Mouse (Mus musculus) yolk sac, embryonic 10.5 days (tissue): ENCODE results near the gene Dtx3.
A peak's percentile ranks its signal among the peaks of the same experiment; 100 is the strongest.

Experiments used
- DNase-seq: peaks from one replicate; pipeline ENCODE4 v3.0.0-alpha.2; 2017; ENCODE audit warnings: low spot score

Dtx3 gene

DNA sequence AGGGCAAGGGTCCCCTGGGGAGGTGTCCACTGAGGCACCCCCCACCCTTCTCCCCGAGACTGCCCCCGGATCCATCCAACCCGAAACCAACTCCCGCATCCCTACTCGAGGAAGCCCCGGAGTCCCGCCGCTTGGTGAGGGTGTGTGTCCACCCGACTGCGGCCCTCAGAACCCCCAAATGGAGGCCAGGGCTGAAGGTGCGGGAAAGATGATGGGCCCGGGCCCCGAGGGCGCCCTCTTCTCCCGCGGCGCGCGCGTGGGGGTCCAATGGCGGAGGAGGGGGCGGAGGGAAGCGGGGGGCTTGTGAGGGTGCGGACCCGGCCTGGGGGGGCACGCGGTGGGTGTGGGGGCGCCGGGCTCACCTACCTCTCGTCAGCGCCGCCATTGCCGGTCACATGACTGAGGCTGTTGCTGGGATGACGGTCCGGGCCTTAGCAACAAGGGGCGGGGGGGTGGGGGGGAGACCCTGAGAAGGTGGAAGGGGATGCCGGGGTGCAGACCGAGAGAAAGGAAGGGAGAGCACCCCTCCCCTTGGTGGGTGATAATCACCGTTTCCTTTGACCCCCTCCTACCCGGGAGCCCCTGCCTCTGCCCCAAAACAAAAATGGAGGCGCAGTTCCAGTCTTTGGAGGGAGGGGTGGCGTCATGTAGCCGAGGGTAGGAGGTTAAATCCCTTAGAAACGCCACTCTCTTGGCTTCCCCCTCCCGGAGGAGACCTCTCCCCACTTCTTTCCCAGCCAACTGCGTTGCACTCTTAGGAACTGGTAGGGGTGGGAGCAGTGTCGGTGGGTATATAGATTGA, at the start of gene Dtx3:
Gene Dtx3, minus strand, starts transcription at position 401 of the 802 bp plus-strand sequence.
- DNase-seq, result peak; percentile 66

DNA sequence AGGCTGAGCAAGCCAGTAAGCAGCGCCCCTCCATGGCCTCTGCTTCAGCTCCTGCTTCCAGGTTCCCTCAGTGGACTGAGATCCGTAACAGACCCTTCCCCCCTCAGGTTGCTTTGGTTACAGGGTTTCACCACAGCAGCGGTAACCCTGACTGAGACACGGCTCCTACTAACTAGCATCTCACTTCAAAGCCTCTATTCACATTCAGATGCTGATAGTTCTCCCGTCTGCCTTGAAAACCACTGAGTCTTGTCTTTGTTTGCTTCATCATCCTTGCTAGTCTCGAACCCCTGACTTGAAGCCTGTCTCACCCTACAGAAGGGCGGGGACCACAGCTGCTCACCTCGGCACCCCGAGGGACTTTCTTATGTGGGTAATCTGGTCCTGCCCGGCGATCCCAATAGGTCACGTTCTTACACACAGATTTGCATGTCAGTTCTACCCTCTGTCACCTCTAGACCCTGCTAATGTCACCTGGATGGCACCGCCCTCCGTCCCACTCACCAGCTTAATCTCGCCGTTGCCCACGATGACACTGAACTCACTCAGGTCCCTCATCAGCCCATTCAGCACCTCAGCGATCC, 42.8 kb upstream of the Dtx3 start:
- DNase-seq, result no peak

DNA sequence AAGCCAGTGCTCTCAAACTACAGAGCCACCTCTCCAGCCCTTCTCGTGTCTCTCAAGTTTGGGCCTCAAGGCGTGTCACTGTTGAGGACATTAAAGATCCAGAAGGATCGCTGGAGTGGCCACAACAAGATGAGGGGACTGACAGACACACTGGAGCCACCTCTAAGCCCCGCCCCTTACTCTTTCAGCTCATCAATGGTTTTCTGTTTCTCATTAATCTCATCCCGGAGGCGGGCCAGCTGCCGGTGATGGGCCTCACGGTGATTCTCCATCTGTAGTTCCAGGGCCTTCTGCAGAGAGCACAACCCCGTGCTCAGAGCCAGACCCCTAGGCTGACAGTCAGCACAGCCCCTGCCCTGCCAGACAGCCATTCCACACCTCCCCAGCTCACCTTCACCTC, 41.0 kb upstream of the Dtx3 start:
- DNase-seq, result no peak

DNA sequence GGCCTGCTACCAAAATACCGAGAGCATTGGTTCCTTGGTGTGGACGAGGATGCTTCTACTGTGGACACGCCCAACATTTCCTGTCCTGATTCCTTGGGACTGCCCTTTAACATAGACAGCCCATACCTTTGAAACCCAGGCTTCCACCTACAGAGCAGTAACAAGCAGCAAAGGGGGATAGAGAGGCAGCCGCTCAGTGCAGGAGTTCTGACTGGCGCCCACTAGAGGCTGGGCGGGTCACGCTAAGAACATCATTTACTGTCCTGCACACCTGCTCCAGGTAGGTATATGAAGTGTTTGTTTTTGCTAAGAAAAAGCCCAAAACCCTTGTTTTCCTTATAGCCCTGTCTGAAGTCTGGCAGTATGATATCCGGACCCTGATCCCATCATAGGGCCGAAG, 37.6 kb upstream of the Dtx3 start:
- no peak for DNase-seq

DNA sequence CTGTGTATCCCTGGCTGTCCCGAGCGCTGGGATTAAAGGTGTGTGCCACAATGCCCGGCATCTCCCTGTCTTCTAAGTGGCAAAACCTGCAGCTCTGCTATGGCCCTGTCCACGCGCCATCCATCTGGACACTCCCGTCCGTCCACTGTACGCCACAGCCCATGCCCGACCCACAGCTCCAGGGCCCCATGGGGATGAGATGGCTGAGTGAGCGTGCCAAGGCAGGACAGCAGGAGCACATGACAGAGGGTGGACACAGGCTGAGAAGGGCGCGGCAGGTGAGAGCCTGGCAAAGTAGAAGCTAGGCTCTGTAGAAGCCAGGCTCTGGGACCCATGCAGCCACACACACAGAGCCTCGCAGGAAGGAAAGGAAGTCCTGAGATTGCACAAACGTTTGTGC, 36.2 kb upstream of the Dtx3 start:
- no peak for DNase-seq

DNA sequence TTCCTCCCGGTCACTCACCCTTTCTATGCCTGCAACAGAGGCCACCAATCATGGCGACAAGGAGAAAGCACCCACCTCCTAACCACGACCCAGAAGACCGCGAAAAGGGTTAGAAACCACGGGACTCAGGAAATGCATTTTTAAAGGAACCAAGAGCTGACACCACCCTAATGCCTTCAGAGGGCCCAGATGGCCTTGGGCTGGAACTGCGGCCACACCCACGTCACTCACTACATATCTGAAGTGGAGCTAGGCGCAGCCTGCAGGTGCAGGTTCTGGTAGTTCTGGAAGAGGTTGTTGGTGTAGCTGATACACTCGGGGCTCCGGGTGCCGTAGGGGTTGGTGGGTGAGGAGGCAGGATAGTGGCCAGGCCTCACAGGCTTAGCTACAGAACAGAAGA, 35.2 kb upstream of the Dtx3 start:
- DNase-seq, result no peak

DNA sequence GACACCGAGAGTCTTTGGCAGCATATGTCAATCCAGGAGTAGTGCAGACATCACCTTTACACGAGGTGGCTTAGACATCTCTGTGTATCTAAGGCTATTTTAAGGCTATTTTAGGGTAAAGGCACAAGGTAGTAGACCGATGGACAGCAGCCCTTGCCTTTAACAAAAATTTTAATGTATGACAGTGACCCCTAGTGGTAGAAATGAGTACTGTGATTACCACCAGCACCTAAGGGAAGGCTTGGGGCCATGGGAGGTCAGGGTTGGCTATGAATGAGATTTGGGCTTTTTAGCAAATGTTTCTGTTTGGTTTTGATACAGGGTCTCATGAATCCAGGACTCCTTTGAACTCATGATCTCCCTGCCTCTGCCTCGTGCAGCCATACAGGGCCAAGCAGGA, 33.4 kb upstream of the Dtx3 start:
- DNase-seq, result peak; percentile 44

DNA sequence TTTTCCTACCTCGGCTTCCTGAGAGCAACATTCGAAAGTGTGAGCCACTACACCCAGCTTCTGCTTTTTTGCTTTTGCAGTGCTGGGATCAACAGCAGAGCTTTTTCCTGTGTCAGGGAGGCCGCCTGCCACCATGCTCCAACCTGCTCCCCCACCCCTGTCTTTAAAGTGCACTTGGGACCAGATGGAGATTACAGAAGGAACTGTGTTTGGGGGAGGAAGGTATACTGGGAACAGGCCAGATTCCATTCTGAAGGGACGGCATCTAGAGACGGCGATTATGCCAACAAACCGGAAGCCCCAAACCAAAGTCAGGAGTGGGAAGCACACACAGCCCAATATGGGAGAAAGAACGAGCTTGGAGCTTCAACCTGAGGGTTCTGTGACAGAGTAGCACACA, 31.6 kb upstream of the Dtx3 start:
- DNase-seq, result no peak

DNA sequence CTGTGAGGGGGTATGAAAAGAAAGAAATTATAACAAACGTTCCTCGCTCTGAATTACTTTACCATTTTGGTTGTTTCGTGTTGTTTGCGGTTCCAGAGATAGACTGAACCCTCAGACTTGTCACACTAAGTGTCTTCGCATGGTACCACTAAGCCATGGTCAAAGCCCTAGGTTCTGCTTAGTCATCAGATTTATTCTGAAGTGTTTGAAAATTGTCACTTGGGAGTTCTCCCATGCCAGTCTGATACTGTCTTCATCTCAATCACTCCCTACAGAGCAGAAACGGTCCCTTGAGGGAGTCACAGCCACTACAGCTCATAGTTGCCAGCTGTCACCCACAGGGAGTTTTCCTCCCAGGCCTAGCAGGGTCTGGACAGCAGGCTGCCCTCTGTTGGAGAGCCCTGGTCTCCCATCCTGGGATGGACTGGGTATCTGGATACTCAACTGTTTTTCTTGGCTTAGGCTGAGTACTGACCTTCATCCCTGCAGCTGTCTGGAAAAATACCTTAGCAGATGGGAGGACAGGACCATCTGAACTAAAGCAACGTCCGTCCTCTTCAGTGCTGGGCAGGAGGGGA, 30.9 kb upstream of the Dtx3 start:
- DNase-seq, result no peak

DNA sequence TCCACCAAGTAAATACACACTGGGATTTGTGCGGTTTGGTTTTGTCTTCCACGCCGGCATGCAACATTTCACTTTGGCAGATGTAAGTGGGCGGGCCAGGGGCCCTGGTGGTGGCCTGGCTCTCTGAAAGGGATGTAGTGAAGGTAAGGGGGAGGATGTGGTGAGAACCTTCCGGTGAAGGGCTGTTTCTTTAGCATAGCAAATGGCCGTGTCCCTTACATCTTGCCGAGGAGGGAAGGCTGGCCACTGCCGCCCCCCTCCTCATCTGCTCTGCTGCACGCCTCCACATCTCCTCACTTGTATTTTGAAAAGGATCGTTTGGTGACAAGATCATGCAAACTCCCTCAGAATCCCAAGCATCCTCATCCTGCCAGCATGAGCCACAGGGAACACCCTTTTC, 30.2 kb upstream of the Dtx3 start:
- no peak for DNase-seq

DNA sequence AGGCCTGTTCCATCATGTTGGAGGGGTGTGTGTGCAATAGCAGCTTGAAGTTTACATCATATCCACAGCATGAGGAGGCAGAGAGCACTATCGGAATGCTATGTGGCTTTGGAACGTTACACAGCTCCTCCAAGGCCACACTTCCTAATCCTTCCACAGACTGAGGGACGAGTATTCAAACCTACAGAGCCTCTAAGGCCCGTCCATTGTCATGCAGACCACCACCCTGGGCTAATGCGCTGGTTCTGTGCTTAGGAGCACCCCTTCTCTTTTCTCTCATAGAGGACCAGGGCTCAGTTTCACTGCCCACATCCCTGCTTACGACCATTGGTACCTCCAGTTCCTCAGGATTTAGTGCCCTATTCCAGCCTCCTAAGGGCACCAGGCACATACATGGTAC, 29.7 kb upstream of the Dtx3 start:
- DNase-seq, result no peak

DNA sequence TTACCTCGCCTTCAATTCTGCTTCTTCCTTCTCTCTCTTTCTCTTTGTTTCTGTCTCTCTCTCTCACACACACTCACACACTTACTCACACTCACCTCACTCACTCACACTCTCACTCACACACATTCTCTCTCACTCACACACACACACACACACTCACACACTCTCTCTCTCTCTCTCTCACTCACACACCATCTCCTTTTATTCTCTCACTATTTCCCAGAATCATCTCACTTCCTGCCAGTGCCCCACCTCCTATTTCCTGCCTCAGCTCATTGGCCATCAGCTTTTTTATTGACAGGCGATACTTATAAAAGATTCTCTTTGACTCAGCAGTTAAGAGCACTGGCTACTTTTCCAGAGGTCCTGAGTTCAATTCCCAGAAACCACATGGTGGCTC, 22.8 kb upstream of the Dtx3 start:
- DNase-seq, result no peak

DNA sequence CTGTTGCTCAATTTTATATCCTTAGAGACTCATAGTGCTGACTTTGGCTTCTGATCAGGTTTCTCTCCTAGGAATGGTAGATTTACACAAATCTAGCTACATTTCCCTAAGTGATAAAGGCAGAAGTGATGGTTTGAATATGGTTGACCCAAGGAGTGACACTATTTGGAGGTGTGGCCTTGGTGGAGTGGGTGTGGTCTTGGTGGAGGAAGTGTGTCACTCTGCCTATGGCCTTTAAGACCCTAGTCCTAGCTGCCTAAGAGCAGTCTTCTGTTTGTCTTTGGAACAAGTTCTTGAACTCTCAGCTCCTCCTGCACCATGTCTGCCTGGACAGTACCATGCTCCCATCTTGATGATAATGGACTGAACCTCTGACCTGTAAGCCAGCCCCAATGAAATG, 21.6 kb upstream of the Dtx3 start:
- DNase-seq, result no peak

DNA sequence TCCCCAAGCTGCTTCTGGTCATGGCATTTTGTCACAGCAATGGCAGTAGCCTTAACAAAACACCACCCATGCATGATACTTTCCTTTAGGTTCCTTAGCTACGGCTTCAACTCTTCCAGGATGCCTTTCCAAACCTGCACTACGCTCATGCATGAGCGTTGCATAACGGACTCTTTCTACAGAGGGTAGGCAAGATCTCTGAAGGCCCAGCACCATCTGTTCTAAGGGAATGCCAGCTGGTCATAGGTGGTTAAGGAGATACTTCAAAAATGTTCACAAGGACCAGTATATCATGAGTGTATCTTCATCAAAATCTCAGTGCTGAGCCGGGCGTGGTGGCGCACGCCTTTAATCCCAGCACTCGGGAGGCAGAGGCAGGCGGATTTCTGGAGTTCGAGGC, 20.9 kb upstream of the Dtx3 start:
- no peak for DNase-seq

DNA sequence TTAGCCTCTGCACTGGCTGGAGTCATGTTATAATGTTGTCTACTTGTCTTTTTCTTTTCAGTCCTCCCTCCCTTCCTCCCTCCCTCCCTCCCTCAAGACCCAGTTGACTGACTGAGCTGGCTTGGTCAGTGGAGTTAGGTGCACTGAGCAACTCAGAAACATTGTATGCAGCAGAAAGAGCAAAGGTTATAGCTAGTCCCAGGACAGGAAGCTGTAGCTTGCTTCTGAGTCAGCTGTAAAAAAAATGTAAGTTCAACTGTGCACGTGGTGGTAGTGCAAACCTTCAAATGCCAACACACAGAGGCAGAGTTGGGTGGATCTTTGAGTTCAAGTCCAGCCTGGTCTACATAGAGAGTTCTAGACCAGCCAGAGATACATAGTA, 18.9 kb upstream of the Dtx3 start:
- DNase-seq, result peak; percentile 75

DNA sequence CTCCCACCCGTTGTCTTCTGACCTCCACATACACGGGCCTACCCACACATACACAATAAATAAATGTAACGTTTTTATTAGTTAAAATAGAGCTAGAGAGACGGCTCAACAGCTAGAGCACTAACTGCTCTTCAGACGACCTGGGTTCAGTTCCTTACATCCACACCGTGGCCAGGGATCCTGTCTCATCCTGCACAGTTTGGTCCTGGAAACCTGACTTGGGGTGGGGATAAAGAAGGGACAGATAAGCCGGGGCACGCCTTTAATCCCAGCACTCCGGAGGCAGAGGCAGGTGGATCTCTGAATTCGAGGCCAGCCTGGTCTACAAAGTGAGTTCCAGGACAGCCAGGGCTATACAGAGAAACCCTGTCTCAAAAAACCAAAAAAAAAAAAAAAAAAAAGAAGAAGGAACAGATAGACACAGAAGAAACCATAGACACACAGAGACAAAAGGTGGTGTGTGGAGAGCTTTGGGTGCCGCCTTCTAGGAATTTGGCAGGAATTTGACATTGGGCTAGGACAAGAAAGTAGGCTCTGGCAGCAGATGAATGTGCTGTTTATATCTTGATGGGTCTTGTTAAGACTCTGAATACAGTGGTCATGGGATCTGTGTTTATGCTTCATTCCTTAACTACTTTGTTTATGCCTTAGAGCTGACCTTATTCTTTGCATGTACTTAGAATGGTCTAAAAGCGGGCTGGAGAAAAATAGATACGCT, 18.3 kb upstream of the Dtx3 start:
- no peak for DNase-seq

DNA sequence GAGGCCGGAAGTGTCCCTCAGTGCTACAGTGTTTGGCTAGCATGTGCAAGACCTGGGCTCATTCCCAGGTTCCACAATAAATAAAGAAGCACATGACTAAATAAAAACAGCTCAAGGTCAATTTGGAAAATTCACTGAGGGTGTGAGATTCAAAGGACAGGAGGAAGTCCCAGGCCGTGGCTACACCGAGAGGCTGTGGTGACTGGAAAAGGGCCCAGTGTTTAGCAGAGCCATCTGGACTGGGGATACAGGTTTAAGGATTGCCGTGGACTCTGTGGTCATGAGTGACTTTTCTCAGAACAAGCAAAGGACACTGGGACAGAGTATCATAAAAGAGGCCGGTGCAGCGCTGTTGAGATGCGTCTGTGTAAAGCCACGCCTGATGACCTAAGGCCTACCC, 17.7 kb upstream of the Dtx3 start:
- DNase-seq, result no peak

DNA sequence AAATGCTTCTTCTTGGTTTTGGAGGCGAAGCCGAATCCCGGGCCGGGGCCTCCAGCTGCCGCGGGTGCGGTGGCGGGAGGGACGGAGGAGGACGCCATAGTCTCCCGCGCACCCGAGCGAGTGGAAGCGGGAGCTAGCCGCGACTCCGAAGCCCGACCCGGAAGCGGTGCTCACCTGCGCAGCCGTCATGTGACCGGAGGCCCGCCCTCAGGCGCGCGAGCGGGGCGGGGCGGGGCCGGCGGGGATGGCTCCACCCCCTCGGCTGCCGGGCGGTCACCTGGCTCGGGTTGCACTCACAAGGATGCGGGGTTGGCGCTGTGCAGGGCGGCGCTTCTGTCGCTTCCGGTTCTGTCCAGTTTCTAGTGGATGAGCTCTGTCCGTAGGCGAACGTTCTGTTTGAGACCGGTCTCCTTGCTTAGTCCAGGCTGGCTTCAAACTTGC, 15.9 kb upstream of the Dtx3 start, which contains the start of gene Pip4k2c:
Gene Pip4k2c, minus strand, starts transcription at position 172 of the 441 bp plus-strand sequence.
- DNase-seq, result peak; percentile 94

DNA sequence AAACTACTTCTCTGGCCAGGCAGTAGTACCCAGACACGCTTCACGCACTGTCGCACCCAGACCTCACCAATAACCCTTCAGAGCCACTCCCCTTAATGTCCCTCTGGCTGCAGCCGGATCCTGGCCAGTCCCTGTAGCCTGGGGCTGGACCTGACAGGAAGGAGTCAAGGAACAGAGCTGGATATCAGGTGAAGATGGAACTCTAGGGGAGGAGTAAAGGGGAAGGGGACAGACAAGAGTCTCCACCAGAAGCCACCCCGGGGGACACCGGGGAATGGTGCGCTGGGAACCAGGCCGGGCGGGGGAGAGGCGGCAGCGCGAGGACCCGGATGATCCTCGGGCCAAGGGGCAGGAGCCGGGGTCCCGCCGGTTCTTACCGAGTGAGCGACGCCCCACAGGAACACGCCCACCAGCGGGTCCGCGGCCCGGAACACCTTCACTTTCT, 15.5 kb upstream of the Dtx3 start:
- DNase-seq, result no peak

DNA sequence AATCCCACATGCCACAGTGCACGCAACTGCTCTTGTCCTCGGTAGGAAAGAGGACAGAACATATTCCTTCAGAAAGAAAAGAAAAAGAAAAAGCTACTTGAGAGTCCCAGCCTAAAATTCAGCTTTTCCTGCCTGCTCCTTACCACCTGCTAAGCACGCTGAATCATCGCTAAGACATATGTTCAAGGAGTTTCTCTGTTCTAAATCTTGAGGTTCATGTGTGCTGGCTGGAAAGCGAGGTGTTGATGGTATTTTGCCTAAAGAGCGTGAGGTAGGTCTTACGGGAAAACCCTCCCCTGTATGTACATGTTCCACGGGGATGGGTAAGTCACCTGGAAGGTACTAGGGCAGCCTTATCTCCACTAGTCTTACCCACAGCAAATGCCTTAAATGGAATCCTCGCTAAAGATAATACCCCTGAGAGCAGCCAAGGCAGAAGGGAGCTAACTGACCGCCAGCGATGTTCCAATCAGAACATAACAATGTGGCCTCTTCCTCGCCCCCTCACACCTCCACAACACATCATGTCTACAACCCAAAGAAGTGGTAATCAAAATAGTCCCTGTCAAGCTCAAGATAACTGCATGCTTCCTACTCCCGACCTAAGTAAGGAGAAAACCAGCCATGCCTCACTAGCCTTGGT, 14.5 kb upstream of the Dtx3 start:
- DNase-seq, result peak; percentile 2

DNA sequence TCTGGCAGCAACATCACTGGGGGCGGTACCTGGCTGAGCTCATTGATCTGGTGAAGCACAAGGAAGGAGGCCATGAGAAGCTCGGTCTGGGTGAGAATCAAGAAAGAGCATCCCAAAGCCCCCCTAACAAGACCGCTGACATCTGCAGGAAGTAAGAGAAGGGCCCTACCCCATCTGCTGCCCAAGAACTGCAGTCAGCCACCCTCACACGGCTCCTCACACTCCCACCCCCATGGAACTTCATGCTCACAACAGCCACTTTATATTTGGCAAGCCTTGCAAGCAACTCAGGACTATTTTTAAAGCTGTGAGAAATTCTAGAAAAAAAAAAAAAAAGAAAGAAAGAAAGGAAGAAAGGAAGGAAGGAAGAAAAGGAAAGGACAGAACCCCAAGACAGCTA, 13.4 kb upstream of the Dtx3 start:
- DNase-seq, result no peak

DNA sequence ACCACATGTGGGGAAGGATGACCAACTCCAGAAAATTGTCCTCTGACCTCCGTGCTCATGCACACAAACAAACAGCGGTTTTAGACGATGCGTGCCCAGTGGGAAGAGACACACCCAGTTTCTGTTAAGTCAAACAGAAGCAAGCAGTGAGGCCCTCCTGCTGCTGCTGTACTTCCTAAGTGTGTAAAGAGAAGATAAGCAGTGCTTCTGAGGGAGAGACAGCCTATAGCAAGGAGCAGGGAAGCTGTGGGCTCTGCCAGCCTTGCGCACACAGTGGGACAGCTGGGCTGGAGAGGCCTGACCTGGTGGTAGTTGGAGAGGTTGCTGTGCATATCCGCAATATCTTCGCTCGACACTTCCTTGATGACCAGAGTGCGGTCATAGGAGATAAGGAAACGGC, 9.8 kb upstream of the Dtx3 start:
- peak; percentile 61 for DNase-seq
